Mouse (Mus musculus) small intestine, adult 2 months (tissue): ENCODE measurements at regions not wholly inside any gene's neighbourhood (a gene's known extent, or its start where the extent isn't known, plus 50 kb on each side); places are given as distances from the start of the nearest gene placed in this dataset.

ENCODE experiments used
- H3K27ac ChIP-seq: fragments of 200-500 bp; 2 replicates; pipeline ENCODE4 v1.5.1; 2012; ENCODE audit warnings: low read depth, low read length, control low read depth, inconsistent platforms; ENCODE audit not compliant: insufficient read depth
- H3K27me3 ChIP-seq: fragments of 200-500 bp; 2 replicates; pipeline ENCODE4 v1.6.1; 2012; ENCODE audit warnings: mild to moderate bottlenecking, moderate library complexity, low read length, inconsistent platforms; ENCODE audit not compliant: control insufficient read depth, insufficient read depth
- H3K36me3 ChIP-seq: fragments of 200-500 bp; 2 replicates; pipeline ENCODE4 v1.6.1; 2012; ENCODE audit warnings: mild to moderate bottlenecking, low read length, control low read depth, inconsistent platforms; ENCODE audit not compliant: control insufficient read depth, insufficient read depth
- H3K4me1 ChIP-seq: fragments of 200-500 bp; 2 replicates; pipeline ENCODE4 v1.6.1; 2012; ENCODE audit warnings: low read length, inconsistent platforms, mixed read lengths; ENCODE audit not compliant: control insufficient read depth, insufficient read depth, insufficient read length
- H3K4me3 ChIP-seq: fragments of 200-500 bp; 2 replicates; pipeline ENCODE4 v1.5.1; 2012; ENCODE audit warnings: low read depth, mild to moderate bottlenecking, control low read depth, inconsistent platforms, low read length, moderate library complexity
- CTCF ChIP-seq: fragments of 200-500 bp; IDR thresholded peaks from 2 replicates; pipeline ENCODE4 v1.5.1; 2012; ENCODE audit warnings: low read depth, mild to moderate bottlenecking, control low read depth, inconsistent platforms, low read length, moderate library complexity, mixed read lengths; ENCODE audit not compliant: insufficient replicate concordance, insufficient read length; ENCODE audit errors: extremely low read depth
- POLR2A ChIP-seq: fragments of 200-500 bp; IDR thresholded peaks from 2 replicates; pipeline ENCODE4 v1.6.1; 2012; ENCODE audit warnings: low read depth, mild to moderate bottlenecking, control low read depth, inconsistent platforms, low read length, moderate library complexity
- WGBS: fragments of 180-500 bp; shearing (Covaris S2); methylation state at CpG from one replicate; pipeline ENCODE4 v1.1.7; 2018; 5-methylcytosine and 5-hydroxymethylcytosine counted together

- Histone ChIP-seq H3K27ac (no peak overlapping the region), H3K4me3 (no peak overlapping the region), H3K4me1 (no peaks in the 10 kb centered on the region), H3K36me3 (no peaks in the 10 kb centered on the region), H3K27me3 (no peaks in the 10 kb centered on the region)
- TF ChIP-seq CTCF (no peak), POLR2A (no peak)
- 7% methylated on average over 4 of the region's 4 CpGs for whole genome bisulfite sequencing
Observed at GRCm38 (mm10) chr16:9501713-9502112, 493.6 kb downstream of the Grin2a start.

GRCm38 (mm10) chr16:9509666-9510065 lies 485.7 kb downstream of the Grin2a start:
- Histone ChIP-seq H3K4me1 (no peaks in the 10 kb centered on the region), H3K27me3 (no peaks in the 10 kb centered on the region), H3K27ac (no peak overlapping the region), H3K36me3 (no peaks in the 10 kb centered on the region), H3K4me3 (no peak overlapping the region)
- 80% methylated on average over 1 of the region's 1 CpGs for WGBS
- TF ChIP-seq POLR2A (no peak), CTCF (no peak)

- TF ChIP-seq CTCF (no peak), POLR2A (no peak)
- Histone ChIP-seq H3K36me3 (no peaks in the 10 kb centered on the region), H3K4me3 (no peak overlapping the region), H3K4me1 (no peaks in the 10 kb centered on the region), H3K27ac (no peak overlapping the region), H3K27me3 (no peaks in the 10 kb centered on the region)
- WGBS: 49% methylated on average over 4 of the region's 4 CpGs
Observed at GRCm38 (mm10) chr16:9514538-9514937, 480.8 kb downstream of the Grin2a start.
